Mouse (Mus musculus): ENCODE measurements around the gene Dnah3. TPM values are rescaled to one million over a fixed set of nuclear protein-coding genes. Genes with fewer than 3 reads are reported as not detected.

The Dnah3 gene
- polyA plus RNA-seq, 1 experiment from 2014 or later, result not detected

GRCm38 (mm10) chr7:119928783-119929440, 166.2 kb downstream of the Dnah3 start:
- H3K27ac ChIP-seq (ENCODE audit: low read length), result no peak overlapping the region
- no peak for ATAC-seq (ENCODE audit: low FRiP score, low TSS enrichment)
- H3K9ac ChIP-seq (replicated peaks; ENCODE audit: low read length), result no peak overlapping the region
- WGBS, result 76% methylated on average over 2 of the region's 2 CpGs
- H3K4me1 ChIP-seq (ENCODE audit: insufficient read depth, low read length), result no peaks in the 10 kb centered on the region
- H3K27me3 ChIP-seq (ENCODE audit: insufficient read depth, low read length), result no peaks in the 10 kb centered on the region
- H3K9me3 ChIP-seq (ENCODE audit: low read length), result no peaks in the 10 kb centered on the region
- H3K4me2 ChIP-seq (replicated peaks; ENCODE audit: low read depth, low read length), result no peak overlapping the region
- H3K36me3 ChIP-seq (ENCODE audit: insufficient read depth, low read length), result no peaks in the 10 kb centered on the region
- H3K4me3 ChIP-seq (ENCODE audit: low read length), result no peak overlapping the region

- no peak overlapping the region for H3K4me2 ChIP-seq (replicated peaks; ENCODE audit: low read depth, low read length)
- H3K9me3 ChIP-seq (ENCODE audit: low read length), result no peaks in the 10 kb centered on the region
- ATAC-seq (ENCODE audit: low FRiP score, low TSS enrichment), result no peak
- H3K27ac ChIP-seq (ENCODE audit: low read length), result no peak overlapping the region
- no peak overlapping the region for H3K4me3 ChIP-seq (ENCODE audit: low read length)
- WGBS, result 71% methylated on average over 4 of the region's 4 CpGs
- H3K4me1 ChIP-seq (ENCODE audit: insufficient read depth, low read length), result no peaks in the 10 kb centered on the region
- H3K9ac ChIP-seq (replicated peaks; ENCODE audit: low read length), result no peak overlapping the region
- no peaks in the 10 kb centered on the region for H3K27me3 ChIP-seq (ENCODE audit: insufficient read depth, low read length)
- no peaks in the 10 kb centered on the region for H3K36me3 ChIP-seq (ENCODE audit: insufficient read depth, low read length)
These were observed 174.0 kb downstream of the Dnah3 start for GRCm38 (mm10) chr7:119921054-119921453.

GRCm38 (mm10) chr7:119920457-119920856, 174.6 kb downstream of the Dnah3 start:
- Histone ChIP-seq H3K4me2 (replicated peaks; ENCODE audit: low read depth, low read length) (no peak overlapping the region), H3K27me3 (ENCODE audit: insufficient read depth, low read length) (no peaks in the 10 kb centered on the region), H3K9ac (replicated peaks; ENCODE audit: low read length) (no peak overlapping the region), H3K27ac (ENCODE audit: low read length) (no peak overlapping the region), H3K9me3 (ENCODE audit: low read length) (no peaks in the 10 kb centered on the region), H3K4me3 (ENCODE audit: low read length) (no peak overlapping the region), H3K4me1 (ENCODE audit: insufficient read depth, low read length) (no peaks in the 10 kb centered on the region), H3K36me3 (ENCODE audit: insufficient read depth, low read length) (no peaks in the 10 kb centered on the region)
- 38% methylated on average over 2 of the region's 2 CpGs for WGBS
- no peak for ATAC-seq (ENCODE audit: low FRiP score, low TSS enrichment)

- ATAC-seq (ENCODE audit: low FRiP score, low TSS enrichment), result no peak
- no peaks in the 10 kb centered on the region for H3K27me3 ChIP-seq (ENCODE audit: insufficient read depth, low read length)
- no peak overlapping the region for H3K27ac ChIP-seq (ENCODE audit: low read length)
- H3K9me3 ChIP-seq (ENCODE audit: low read length), result no peaks in the 10 kb centered on the region
- no peaks in the 10 kb centered on the region for H3K4me1 ChIP-seq (ENCODE audit: insufficient read depth, low read length)
- 78% methylated on average over 3 of the region's 3 CpGs for WGBS
- H3K4me2 ChIP-seq (replicated peaks; ENCODE audit: low read depth, low read length), result no peak overlapping the region
- H3K36me3 ChIP-seq (ENCODE audit: insufficient read depth, low read length), result no peaks in the 10 kb centered on the region
- no peak overlapping the region for H3K4me3 ChIP-seq (ENCODE audit: low read length)
- H3K9ac ChIP-seq (replicated peaks; ENCODE audit: low read length), result no peak overlapping the region
These were observed 183.4 kb downstream of the Dnah3 start for GRCm38 (mm10) chr7:119911727-119912126.

GRCm38 (mm10) chr7:119906523-119907215, 188.4 kb downstream of the Dnah3 start:
- Histone ChIP-seq H3K4me2 (replicated peaks; ENCODE audit: low read depth, low read length) (no peak overlapping the region), H3K9ac (replicated peaks; ENCODE audit: low read length) (no peak overlapping the region), H3K27ac (ENCODE audit: low read length) (no peak overlapping the region), H3K27me3 (ENCODE audit: insufficient read depth, low read length) (no peaks in the 10 kb centered on the region), H3K9me3 (ENCODE audit: low read length) (no peaks in the 10 kb centered on the region), H3K36me3 (ENCODE audit: insufficient read depth, low read length) (no peaks in the 10 kb centered on the region), H3K4me1 (ENCODE audit: insufficient read depth, low read length) (no peaks in the 10 kb centered on the region), H3K4me3 (ENCODE audit: low read length) (no peak overlapping the region)
- ATAC-seq (ENCODE audit: low FRiP score, low TSS enrichment), result no peak
- WGBS, result 91% methylated on average over 3 of the region's 3 CpGs

GRCm38 (mm10) chr7:119899386-119900057, 195.6 kb downstream of the Dnah3 start:
- WGBS, result 62% methylated on average over 3 of the region's 3 CpGs
- ATAC-seq (ENCODE audit: low FRiP score, low TSS enrichment), result no peak
- peaks cover 8% of the 10 kb centered on the region for H3K4me1 ChIP-seq (ENCODE audit: insufficient read depth, low read length)
- H3K9ac ChIP-seq (replicated peaks; ENCODE audit: low read length), result no peak overlapping the region
- H3K36me3 ChIP-seq (ENCODE audit: insufficient read depth, low read length), result no peaks in the 10 kb centered on the region
- H3K27ac ChIP-seq (ENCODE audit: low read length), result no peak overlapping the region
- no peak overlapping the region for H3K4me3 ChIP-seq (ENCODE audit: low read length)
- no peaks in the 10 kb centered on the region for H3K27me3 ChIP-seq (ENCODE audit: insufficient read depth, low read length)
- H3K4me2 ChIP-seq (replicated peaks; ENCODE audit: low read depth, low read length), result no peak overlapping the region
- no peaks in the 10 kb centered on the region for H3K9me3 ChIP-seq (ENCODE audit: low read length)

- no peak overlapping the region for H3K27ac ChIP-seq (ENCODE audit: low read length)
- WGBS, result 81% methylated on average over 1 of the region's 1 CpGs
- H3K4me1 ChIP-seq (ENCODE audit: insufficient read depth, low read length), result peaks cover 17% of the 10 kb centered on the region
- no peaks in the 10 kb centered on the region for H3K27me3 ChIP-seq (ENCODE audit: insufficient read depth, low read length)
- H3K4me3 ChIP-seq (ENCODE audit: low read length), result no peak overlapping the region
- no peaks in the 10 kb centered on the region for H3K9me3 ChIP-seq (ENCODE audit: low read length)
- H3K36me3 ChIP-seq (ENCODE audit: insufficient read depth, low read length), result no peaks in the 10 kb centered on the region
- ATAC-seq (ENCODE audit: low FRiP score, low TSS enrichment), result no peak
- no peak overlapping the region for H3K9ac ChIP-seq (replicated peaks; ENCODE audit: low read length)
- no peak overlapping the region for H3K4me2 ChIP-seq (replicated peaks; ENCODE audit: low read depth, low read length)
These were observed 196.7 kb downstream of the Dnah3 start for GRCm38 (mm10) chr7:119898247-119898856.

- Histone ChIP-seq H3K27ac (ENCODE audit: low read length) (no peak overlapping the region), H3K4me3 (ENCODE audit: low read length) (no peak overlapping the region)
These were observed 197.5 kb downstream of the Dnah3 start for GRCm38 (mm10) chr7:119897521-119898109.

GRCm38 (mm10) chr7:119895639-119896512, 199.2 kb downstream of the Dnah3 start, which contains the start of the genes Lyrm1 and Dcun1d3:
Gene Lyrm1, plus strand, starts transcription at chr7:119895861.
Gene Dcun1d3, minus strand, starts transcription at chr7:119896298.
- Histone ChIP-seq H3K4me3 (ENCODE audit: low read length) (peak within 1 kb of the TSS; percentile 73), H3K4me2 (replicated peaks; ENCODE audit: low read depth, low read length) (peak within 1 kb of the TSS; percentile 61), H3K27ac (ENCODE audit: low read length) (peak within 1 kb of the TSS; percentile 95), H3K4me1 (ENCODE audit: insufficient read depth, low read length) (peaks cover 19% of the 10 kb centered on the region), H3K27me3 (ENCODE audit: insufficient read depth, low read length) (no peaks in the 10 kb centered on the region), H3K9ac (replicated peaks; ENCODE audit: low read length) (peak within 1 kb of the TSS; percentile 82), H3K36me3 (ENCODE audit: insufficient read depth, low read length) (no peaks in the 10 kb centered on the region), H3K9me3 (ENCODE audit: low read length) (no peaks in the 10 kb centered on the region)
- WGBS, result 0% methylated on average over 62 of the region's 63 CpGs
- ATAC-seq (ENCODE audit: low FRiP score, low TSS enrichment), result peak; percentile 98

More at GRCm38 (mm10) chr7:119897521-119898109, 197.5 kb downstream of the Dnah3 start:
- no peaks in the 10 kb centered on the region for H3K36me3 ChIP-seq (ENCODE audit: insufficient read depth, low read length)
- H3K9ac ChIP-seq (replicated peaks; ENCODE audit: low read length), result no peak overlapping the region
- 91% methylated on average over 8 of the region's 8 CpGs for WGBS
- no peak overlapping the region for H3K4me2 ChIP-seq (replicated peaks; ENCODE audit: low read depth, low read length)
- H3K9me3 ChIP-seq (ENCODE audit: low read length), result no peaks in the 10 kb centered on the region
- H3K27me3 ChIP-seq (ENCODE audit: insufficient read depth, low read length), result no peaks in the 10 kb centered on the region
- no peak for ATAC-seq (ENCODE audit: low FRiP score, low TSS enrichment)
- H3K4me1 ChIP-seq (ENCODE audit: insufficient read depth, low read length), result peaks cover 19% of the 10 kb centered on the region
